Mouse (Mus musculus) erythroid progenitor cell, adult 5-6 weeks (primary cell): ENCODE data around the gene Slc5a2. TPM values are rescaled to one million over a fixed set of nuclear protein-coding genes. Genes with fewer than 3 reads are reported as not detected.

ENCODE experiments used
- ATAC-seq: replicated peaks from 2 replicates; pipeline ENCODE4 v1.8.0; 2016; ENCODE audit warnings: moderate number of reproducible peaks, mild to moderate bottlenecking, moderate TSS enrichment, inconsistent platforms; ENCODE audit not compliant: poor library complexity, low FRiP score, severe bottlenecking
- total RNA-seq, 2 experiments: library from RNA; stranded (forward) in 1 of 2; stranded (reverse) in 1 of 2; fragments of 150-400 nt in 1 of 2; fragments of 186-747, 209-891 nt in 1 of 2; gene quantifications; 2 replicates each; pipeline versions ENCODE4 v1.2.3 to v1.2.4; 2015 to 2017; ENCODE audit warnings: low replicate concordance in 2 of 2

Slc5a2 gene
- total RNA-seq, 2 experiments from 2014 or later: not detected

DNA sequence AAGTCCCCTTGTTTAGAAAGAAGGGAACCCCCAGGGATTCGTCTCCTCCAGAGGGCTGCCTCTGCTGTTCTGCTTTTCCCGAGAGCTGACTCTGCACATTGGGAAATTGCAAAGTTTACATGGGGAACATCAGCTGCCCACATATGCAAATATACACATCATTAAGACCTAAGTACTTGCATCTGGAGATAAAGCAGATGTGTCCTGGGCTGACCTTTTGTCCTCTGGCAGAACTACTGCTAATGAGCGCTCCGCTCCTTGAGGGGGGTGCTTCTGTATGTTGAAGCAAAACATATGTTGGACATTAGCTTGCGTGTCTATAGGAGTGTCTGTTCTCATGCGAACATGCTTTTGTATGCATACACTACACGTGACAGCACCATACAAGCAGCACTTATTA is 55.8 kb downstream of the Slc5a2 start:
- ATAC-seq: no peak

Other genes with a start within 250 kb of the Slc5a2 start
- gene Itgam, start 203.0 kb upstream of the Slc5a2 start, total RNA-seq (2015; ENCODE audit: low replicate concordance): 21.8 and 24.1 TPM in 2 replicates
- 16.9 and 19.8 TPM in 2 replicates for gene Itgam, start 203.0 kb upstream of the Slc5a2 start, total RNA-seq (2017; ENCODE audit: low replicate concordance)
- gene Gm49368, start 203.0 kb upstream of the Slc5a2 start, total RNA-seq (2015; ENCODE audit: low replicate concordance): not detected in 2 replicates
- gene Gm49368, start 203.0 kb upstream of the Slc5a2 start, total RNA-seq (2017; ENCODE audit: low replicate concordance): not detected in 2 replicates
- gene Itgax, start 136.1 kb upstream of the Slc5a2 start, total RNA-seq (2015; ENCODE audit: low replicate concordance): 0.42 and 1.1 TPM in 2 replicates
- 0.83 and 1.2 TPM in 2 replicates for gene Itgax, start 136.1 kb upstream of the Slc5a2 start, total RNA-seq (2017; ENCODE audit: low replicate concordance)
- 14.1 and 18.9 TPM in 2 replicates for gene Itgad, start 111.3 kb upstream of the Slc5a2 start, total RNA-seq (2015; ENCODE audit: low replicate concordance)
- 5.6 and 15.5 TPM in 2 replicates for gene Itgad, start 111.3 kb upstream of the Slc5a2 start, total RNA-seq (2017; ENCODE audit: low replicate concordance)
- 3.4 TPM in 1 of 2 replicates, not detected in the other for gene Cox6a2, start 59.3 kb upstream of the Slc5a2 start, total RNA-seq (2015; ENCODE audit: low replicate concordance)
- not detected in 2 replicates for gene Cox6a2, start 59.3 kb upstream of the Slc5a2 start, total RNA-seq (2017; ENCODE audit: low replicate concordance)
- 3.4 and 4.7 TPM in 2 replicates for gene Armc5, start 28.3 kb upstream of the Slc5a2 start, total RNA-seq (2015; ENCODE audit: low replicate concordance)
- gene Armc5, start 28.3 kb upstream of the Slc5a2 start, total RNA-seq (2017; ENCODE audit: low replicate concordance): 3.1 and 4.5 TPM in 2 replicates
- 3.6 and 5.9 TPM in 2 replicates for gene 9130023H24Rik, start 27.6 kb upstream of the Slc5a2 start, total RNA-seq (2015; ENCODE audit: low replicate concordance)
- 2.6 and 2.8 TPM in 2 replicates for gene 9130023H24Rik, start 27.6 kb upstream of the Slc5a2 start, total RNA-seq (2017; ENCODE audit: low replicate concordance)
- 0.84 and 1.4 TPM in 2 replicates for gene Tgfb1i1, start 18.8 kb upstream of the Slc5a2 start, total RNA-seq (2015; ENCODE audit: low replicate concordance)
- gene Tgfb1i1, start 18.8 kb upstream of the Slc5a2 start, total RNA-seq (2017; ENCODE audit: low replicate concordance): 0.51 TPM in 1 of 2 replicates, not detected in the other
- gene BC017158, start 32.5 kb downstream of the Slc5a2 start, total RNA-seq (2015; ENCODE audit: low replicate concordance): 90.5 and 137 TPM in 2 replicates
- gene BC017158, start 32.5 kb downstream of the Slc5a2 start, total RNA-seq (2017; ENCODE audit: low replicate concordance): 85.2 and 107 TPM in 2 replicates
- gene Rgs10, start 153.1 kb downstream of the Slc5a2 start, total RNA-seq (2015; ENCODE audit: low replicate concordance): 43.2 and 50.1 TPM in 2 replicates
- gene Rgs10, start 153.1 kb downstream of the Slc5a2 start, total RNA-seq (2017; ENCODE audit: low replicate concordance): 37.1 and 46.5 TPM in 2 replicates
- gene Tial1, start 196.1 kb downstream of the Slc5a2 start, total RNA-seq (2015; ENCODE audit: low replicate concordance): 249 and 259 TPM in 2 replicates
- gene Tial1, start 196.1 kb downstream of the Slc5a2 start, total RNA-seq (2017; ENCODE audit: low replicate concordance): 89.1 and 150 TPM in 2 replicates